Comparison of ENCODE assay signal across 11 mouse cellular contexts in the genomic region with DNA sequence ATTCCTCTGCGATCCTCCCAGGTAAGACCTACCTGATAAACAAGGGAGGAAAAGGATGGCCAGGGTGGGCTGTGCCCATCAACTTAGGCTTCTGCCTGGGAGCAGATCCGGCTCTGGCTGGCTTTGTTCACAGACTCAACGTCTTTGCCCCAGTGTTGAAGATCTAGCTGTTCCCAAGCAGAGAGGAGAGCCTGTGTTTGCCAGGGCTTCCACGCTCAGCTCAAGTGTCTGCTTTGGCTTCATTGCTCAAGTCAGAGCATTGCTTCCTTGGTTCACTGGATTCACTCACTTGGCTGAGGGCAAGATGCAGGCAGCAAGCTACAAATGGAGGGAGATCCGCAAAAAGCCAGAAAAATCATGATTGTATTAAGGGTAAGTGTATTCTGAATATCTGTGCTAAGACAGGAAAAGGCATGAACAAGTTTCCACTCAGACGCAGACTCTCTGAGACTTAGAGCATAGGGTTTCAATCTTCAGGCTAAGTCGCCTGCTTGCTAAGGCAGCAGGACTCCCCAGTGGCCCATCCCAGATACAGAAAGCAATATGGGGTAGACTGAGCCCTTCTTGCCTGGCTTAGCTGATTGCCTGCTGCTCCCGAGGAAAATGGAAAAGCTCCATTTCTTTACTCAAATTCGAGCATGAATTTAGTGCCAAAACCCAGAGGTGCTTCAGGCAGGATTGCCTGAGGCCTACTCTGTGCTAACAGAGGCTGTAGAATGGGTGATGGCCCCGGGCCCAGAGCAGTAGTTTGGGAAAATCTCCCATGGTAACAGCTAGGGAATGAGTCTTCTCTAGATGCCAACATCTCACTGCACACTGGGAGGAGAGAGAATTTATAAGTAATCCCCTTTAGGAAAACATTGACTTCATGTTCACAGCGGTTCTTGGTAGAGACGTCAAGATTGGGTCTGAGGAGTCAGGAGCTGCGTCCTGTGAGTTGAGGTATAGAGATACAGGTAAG. TPM values are rescaled to one million over a fixed set of nuclear protein-coding genes. Genes with fewer than 3 reads are reported as not detected.
DNase-seq lines count a peak whose midpoint lies in the region; ATAC-seq and TF ChIP-seq lines count a peak whose summit lies in the region.
"Had no signal": no experiment of that assay in that cellular context is flagged by ENCODE, and none has a peak within 500 bp of the region (broad histone marks: within the 10 kb centered on the region; RNA-seq: fewer than 3 reads in every experiment).

No protein-coding gene starts in this region.

- no peak for ATAC-seq in hindbrain, embryonic 12.5 days (ENCODE audit: low FRiP score)
- peak; percentile 30; the same call in 1 of the 2 replicates for ATAC-seq in lung, postnatal 0 days
- ATAC-seq in megakaryocyte-erythroid progenitor cell, adult 5-6 weeks (replicated peaks; ENCODE audit: low FRiP score, low TSS enrichment, poor library complexity, severe bottlenecking): no peak
- ATAC-seq: liver, embryonic 12.5 days had no signal

- 84% methylated on average over 13 of the region's 13 CpGs for WGBS in heart, embryonic 10.5 days
- 81% methylated on average over 13 of the region's 13 CpGs for WGBS in hindbrain, embryonic 12.5 days
- 70% methylated on average over 13 of the region's 13 CpGs for WGBS in lung, postnatal 0 days

- H3K36me3 ChIP-seq in heart, embryonic 10.5 days: no peaks in the 10 kb centered on the region
- H3K36me3 ChIP-seq in hindbrain, embryonic 12.5 days: no peaks in the 10 kb centered on the region
- no peaks in the 10 kb centered on the region for H3K36me3 ChIP-seq in lung, postnatal 0 days (ENCODE audit: insufficient read depth, low read length)
- H3K36me3 ChIP-seq: liver, embryonic 12.5 days; midbrain, embryonic 12.5 days had no signal

- no peak overlapping the region for H3K4me3 ChIP-seq in heart, embryonic 10.5 days
- no peak overlapping the region for H3K4me3 ChIP-seq in hindbrain, embryonic 12.5 days
- H3K4me3 ChIP-seq in lung, postnatal 0 days (ENCODE audit: low read depth, low read length): no peak overlapping the region
- H3K4me3 ChIP-seq: liver, embryonic 12.5 days; midbrain, embryonic 12.5 days had no signal

- TF ChIP-seq CTCF in lung, postnatal 0 days (IDR thresholded peaks at IDR 0.05): no peak

- TF ChIP-seq EP300 in lung, postnatal 0 days (IDR thresholded peaks at IDR 0.05): no peak

- H3K9me3 ChIP-seq in heart, embryonic 10.5 days: no peaks in the 10 kb centered on the region
- H3K9me3 ChIP-seq in hindbrain, embryonic 12.5 days (replicated peaks): no peaks in the 10 kb centered on the region
- H3K9me3 ChIP-seq in lung, postnatal 0 days (ENCODE audit: low read length): no peaks in the 10 kb centered on the region
- H3K9me3 ChIP-seq: liver, embryonic 12.5 days; midbrain, embryonic 12.5 days had no signal

- no peak overlapping the region for H3K9ac ChIP-seq in hindbrain, embryonic 12.5 days
- no peak overlapping the region for H3K9ac ChIP-seq in lung, postnatal 0 days (replicated peaks; ENCODE audit: low read depth)
- H3K9ac ChIP-seq: liver, embryonic 12.5 days; midbrain, embryonic 12.5 days had no signal

- H3K27me3 ChIP-seq in heart, embryonic 10.5 days (ENCODE audit: insufficient read depth, poor library complexity, severe bottlenecking): no peaks in the 10 kb centered on the region
- 0 out of 2 replicates have a peak, but pooled peaks cover under 1% of the 10 kb centered on the region for H3K27me3 ChIP-seq in hindbrain, embryonic 12.5 days
- H3K27me3 ChIP-seq in lung, postnatal 0 days (replicated peaks; ENCODE audit: insufficient read depth, low read length): no peaks in the 10 kb centered on the region

- H3K4me1 ChIP-seq in heart, embryonic 10.5 days: peaks cover 65% of the 10 kb centered on the region
- H3K4me1 ChIP-seq in hindbrain, embryonic 12.5 days: peaks cover 39% of the 10 kb centered on the region
- peaks cover 2% of the 10 kb centered on the region; the same call in 1 of the 2 replicates for H3K4me1 ChIP-seq in lung, postnatal 0 days (ENCODE audit: insufficient read depth, low read depth, low read length)

- no peak overlapping the region for H3K4me2 ChIP-seq in hindbrain, embryonic 12.5 days (replicated peaks)
- H3K4me2 ChIP-seq in lung, postnatal 0 days (replicated peaks; ENCODE audit: low read depth, low read length): no peak overlapping the region
- H3K4me2 ChIP-seq: liver, embryonic 12.5 days; midbrain, embryonic 12.5 days had no signal

- peak overlapping the region; percentile 49 for H3K27ac ChIP-seq in heart, embryonic 10.5 days
- H3K27ac ChIP-seq in hindbrain, embryonic 12.5 days: peak overlapping the region; percentile 44; the same call in 1 of the 2 replicates
- H3K27ac ChIP-seq in lung, postnatal 0 days (ENCODE audit: low read length): no peak overlapping the region
- H3K27ac ChIP-seq: liver, embryonic 12.5 days; midbrain, embryonic 12.5 days had no signal

- no peak for DNase-seq in heart, embryonic 10.5 days (ENCODE audit: low spot score)
- DNase-seq in heart, adult 18-20 months: no peak
- peak; percentile 68 for DNase-seq in NIH3T3 (ENCODE audit: low read depth)
- peak; percentile 52 for DNase-seq in lung, postnatal 0 days (ENCODE audit: low spot score)
- DNase-seq in frontal cortex, postnatal 14 days (ENCODE audit: low spot score in 2 of 2): no peak
- no peak for DNase-seq in testis, postnatal 10 days (ENCODE audit: low spot score)
- DNase-seq: cerebellum, postnatal 25 days had no signal

RNA-seq across cellular contexts. Expression of a gene that starts 37.5 kb away (rescaled TPM):
- polyA plus RNA-seq in heart, embryonic 10.5 days (2016; fragmentation: Nextera tagmentation; extraction: Ambion mirVana): 4.5 and 6.2 TPM in 2 replicates
- total RNA-seq in heart, adult 18-20 months (2021): 10 to 100 TPM; 17.8 to 18.5 TPM
- 9.8 and 10.4 TPM in 2 replicates for polyA plus RNA-seq in hindbrain, embryonic 12.5 days (2016; fragmentation: Nextera tagmentation; extraction: Ambion mirVana)
- polyA plus RNA-seq in lung, postnatal 0 days (2015; fragmentation: Nextera tagmentation; extraction: Ambion mirVana): 6.9 and 7.2 TPM in 2 replicates
- 11.8 and 12.7 TPM in 2 replicates for total RNA-seq in megakaryocyte-erythroid progenitor cell, adult 5-6 weeks (2014; fragmentation: Nextera tagmentation)
- total RNA-seq in megakaryocyte-erythroid progenitor cell, adult 5-6 weeks (2017): 4.3 and 6.5 TPM in 2 replicates

Comparison
In these comparisons a context has a peak if more than half of its experiments do, and no peak if none do; other contexts are left out.
1. DNase-seq: peak in NIH3T3 (single experiment) and lung, postnatal 0 days (single experiment); none in heart, embryonic 10.5 days (single experiment), heart, adult 18-20 months (0 of 2), frontal cortex, postnatal 14 days (0 of 2) and testis, postnatal 10 days (single experiment).